Mouse (Mus musculus) kidney, adult 2 months (tissue): ENCODE measurements around the gene Smco3.

Source experiments
- CTCF ChIP-seq: fragments of 200-500 bp; conservative IDR thresholded peaks from 2 replicates; pipeline ENCODE4 v1.5.1; 2011; ENCODE audit warnings: low read depth, mild to moderate bottlenecking, control low read depth, low read length, moderate library complexity, mixed read lengths; ENCODE audit not compliant: insufficient read depth, insufficient read length
- POLR2A ChIP-seq: fragments of 200-500 bp; IDR thresholded peaks from one replicate; pipeline ENCODE4 v1.6.1; 2011; ENCODE audit warnings: low read depth, low read length, control low read depth

- TF ChIP-seq POLR2A (no peak), CTCF (no peak)
Observed at GRCm38 (mm10) chr6:136793831-136794525, 41.3 kb downstream of the Smco3 start.
